Mouse (Mus musculus) heart, adult 2 months (tissue): ENCODE data around the gene Xylt2.

Experiments
- CTCF ChIP-seq: fragments of 200-600 bp; IDR thresholded peaks from 2 replicates; pipeline ENCODE4 v1.8.1; 2022; ENCODE audit warnings: antibody characterized with exemption, mild to moderate bottlenecking, moderate library complexity
- EP300 ChIP-seq: fragments of 200-500 bp; IDR thresholded peaks from 2 replicates; pipeline ENCODE4 v1.6.1; 2011; ENCODE audit warnings: low read depth, low read length, control low read depth; ENCODE audit not compliant: insufficient read depth
- POLR2A ChIP-seq: fragments of 200-500 bp; IDR thresholded peaks from 2 replicates; pipeline ENCODE4 v1.6.1; 2011; ENCODE audit warnings: mild to moderate bottlenecking, low read depth, low read length, control low read depth; ENCODE audit not compliant: insufficient read depth

DNA sequence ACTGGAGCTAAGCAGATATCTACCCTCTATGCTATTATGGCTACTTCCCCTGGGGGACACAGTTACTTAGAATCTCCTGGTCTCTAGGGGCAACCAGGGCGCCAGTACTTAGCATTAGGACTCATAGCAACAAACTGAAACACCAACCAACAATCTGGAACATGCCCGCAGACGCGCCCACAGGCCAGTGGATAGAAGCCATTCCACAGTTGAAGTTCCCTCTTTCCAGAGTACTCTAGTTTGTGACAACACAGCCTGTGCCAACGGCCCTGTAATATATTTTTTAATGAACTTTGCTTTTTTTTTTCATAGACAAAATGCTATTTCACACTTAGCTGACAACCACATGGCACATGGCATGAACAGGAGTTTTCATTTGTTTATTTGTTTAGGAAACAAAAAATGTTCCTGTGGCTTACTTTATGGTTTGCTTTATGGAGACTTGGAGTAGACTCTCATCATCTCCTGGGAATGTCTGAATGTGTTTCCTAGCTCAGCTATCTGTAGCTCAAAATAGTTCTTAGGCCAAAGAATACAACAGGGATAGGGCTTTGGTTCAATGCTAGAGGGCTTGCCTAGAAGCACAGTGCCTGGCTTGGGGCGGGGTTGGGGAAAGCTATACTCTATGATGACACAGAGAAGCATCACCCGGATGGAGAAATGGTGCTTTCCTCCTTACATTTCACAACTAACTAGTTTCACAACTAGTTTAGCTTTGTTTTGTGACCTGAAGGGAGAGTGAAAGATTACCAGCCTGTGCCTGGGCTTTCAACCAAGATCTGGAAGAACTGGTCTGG, 41.0 kb upstream of the Xylt2 start:
- TF ChIP-seq POLR2A, result no peak
- TF ChIP-seq EP300, result no peak
- no peak for TF ChIP-seq CTCF
